Mouse (Mus musculus) urinary bladder, postnatal 25 days (tissue): ENCODE results near the gene Stk4.
A peak's percentile ranks its signal among the peaks of the same experiment; 100 is the strongest.

Source experiments
- DNase-seq: peaks from one replicate; pipeline ENCODE4 v3.0.0; 2022; ENCODE audit warnings: low spot score

Stk4 gene

DNA sequence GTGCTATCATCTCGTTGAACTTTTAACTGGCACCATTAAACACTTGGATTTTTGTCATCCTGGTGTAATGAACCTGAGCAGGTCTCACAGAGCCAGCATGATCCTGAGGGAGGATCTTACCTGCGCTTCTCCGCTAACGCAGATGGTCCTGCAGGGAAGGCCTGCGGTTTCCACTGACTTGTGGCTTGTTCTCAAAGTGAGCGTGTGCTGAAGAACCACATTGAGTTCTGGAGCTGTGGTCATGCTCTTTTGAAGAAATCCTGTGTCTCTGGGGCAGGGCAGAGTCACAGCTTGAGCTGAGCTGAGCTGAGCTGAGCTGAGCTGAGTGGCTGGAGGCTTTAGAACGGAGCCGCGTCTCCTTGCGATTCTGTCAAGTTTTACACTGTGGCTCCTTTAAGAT, 11.5 kb downstream of the Stk4 start:
- no peak for DNase-seq

DNA sequence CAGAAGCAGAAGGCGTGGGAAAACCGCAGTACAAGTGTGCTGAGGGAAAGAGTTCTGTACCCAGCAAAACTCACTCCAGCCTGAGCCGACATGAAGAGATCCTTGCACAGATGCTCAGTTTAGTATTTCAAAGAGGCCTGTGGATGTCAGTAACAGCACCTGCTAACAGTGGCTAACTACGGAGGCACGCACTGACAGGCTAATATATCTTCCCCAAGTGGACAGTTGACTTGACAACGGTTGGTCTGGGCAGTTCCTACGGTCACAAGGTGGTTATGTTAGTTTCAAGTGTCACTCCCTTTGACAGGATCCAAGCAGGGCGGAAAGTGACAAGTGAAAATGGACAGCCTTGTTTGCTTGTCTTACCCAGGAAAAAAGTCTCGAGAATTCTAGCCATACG, 12.1 kb downstream of the Stk4 start:
- DNase-seq = no peak

DNA sequence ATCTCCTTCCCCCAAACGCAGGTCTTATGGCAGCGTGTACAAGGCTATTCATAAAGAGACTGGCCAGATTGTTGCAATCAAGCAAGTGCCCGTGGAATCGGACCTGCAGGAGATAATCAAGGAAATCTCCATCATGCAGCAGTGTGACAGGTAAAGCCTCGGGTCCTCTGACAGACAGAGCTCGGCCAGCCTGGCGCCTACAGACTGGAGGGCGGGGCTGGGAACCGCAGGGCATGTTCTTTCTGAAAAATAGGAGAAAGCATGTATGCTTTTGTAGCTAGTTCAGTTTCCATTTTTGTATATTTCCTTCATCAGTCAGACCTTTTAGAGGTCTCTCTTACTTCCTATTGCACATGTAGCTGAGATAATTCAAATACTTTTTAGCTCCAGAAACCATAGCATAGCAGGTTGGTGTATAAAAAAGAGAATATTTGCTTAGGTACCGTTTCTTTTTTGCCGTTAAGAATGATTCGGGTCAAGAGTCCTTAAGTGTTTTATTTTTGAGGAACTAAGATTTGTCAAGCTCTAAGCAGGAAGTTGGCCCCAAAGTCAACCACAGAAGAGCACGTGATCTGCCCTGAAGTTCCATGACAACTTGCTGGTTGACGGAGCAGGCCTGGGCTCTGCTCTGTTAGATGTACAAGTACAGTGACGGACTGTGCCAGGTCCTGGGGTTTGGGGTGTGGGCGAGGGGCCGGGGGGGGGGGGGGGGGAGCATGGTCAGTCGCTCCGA, 13.7 kb downstream of the Stk4 start:
- no peak for DNase-seq

DNA sequence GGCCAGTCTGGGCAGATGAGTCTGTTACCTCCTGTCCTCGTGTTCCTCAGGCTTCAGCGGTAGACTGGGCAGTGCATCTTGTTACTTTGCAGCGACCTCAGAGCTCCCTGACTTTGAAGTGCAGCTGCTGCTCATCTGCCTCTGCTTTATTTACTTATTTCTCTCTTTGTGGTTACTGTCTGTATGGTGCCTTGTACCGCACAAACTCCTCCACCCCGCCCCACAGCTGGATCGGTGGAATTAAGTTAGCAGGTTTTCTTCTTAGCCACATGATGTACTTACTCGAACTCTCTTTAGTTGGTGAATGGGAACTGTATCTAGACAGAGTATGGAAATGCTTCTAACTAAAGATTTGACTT, 14.2 kb downstream of the Stk4 start:
- no peak for DNase-seq

DNA sequence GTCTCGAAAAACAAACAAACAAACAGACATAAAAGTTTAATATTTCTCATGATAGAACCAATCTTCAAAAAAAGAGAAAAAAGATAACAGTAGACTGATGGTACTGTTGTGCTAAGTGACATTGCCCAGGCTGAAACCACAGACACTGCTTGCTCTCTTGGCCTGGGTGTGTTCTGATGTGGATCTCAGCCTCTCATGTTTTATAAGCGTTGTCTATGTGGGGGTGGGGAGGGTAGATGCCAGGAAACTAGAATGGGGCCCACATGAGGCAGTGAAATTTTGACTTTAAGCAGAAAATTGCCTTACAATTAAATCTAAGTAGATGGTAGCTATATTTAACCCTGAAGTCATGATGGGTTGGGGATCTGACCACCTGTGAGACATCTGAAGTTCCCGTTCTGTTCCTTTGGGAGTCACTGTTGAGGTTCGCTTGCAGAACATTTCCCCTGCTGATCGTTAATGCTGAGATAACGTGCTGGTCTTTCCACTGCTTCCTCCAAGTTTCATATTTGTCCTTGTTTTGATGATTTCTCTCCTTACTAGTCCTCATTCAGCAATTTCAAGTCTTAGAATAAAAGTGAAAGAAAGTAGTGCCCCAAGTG, 17.4 kb downstream of the Stk4 start:
- DNase-seq = no peak

DNA sequence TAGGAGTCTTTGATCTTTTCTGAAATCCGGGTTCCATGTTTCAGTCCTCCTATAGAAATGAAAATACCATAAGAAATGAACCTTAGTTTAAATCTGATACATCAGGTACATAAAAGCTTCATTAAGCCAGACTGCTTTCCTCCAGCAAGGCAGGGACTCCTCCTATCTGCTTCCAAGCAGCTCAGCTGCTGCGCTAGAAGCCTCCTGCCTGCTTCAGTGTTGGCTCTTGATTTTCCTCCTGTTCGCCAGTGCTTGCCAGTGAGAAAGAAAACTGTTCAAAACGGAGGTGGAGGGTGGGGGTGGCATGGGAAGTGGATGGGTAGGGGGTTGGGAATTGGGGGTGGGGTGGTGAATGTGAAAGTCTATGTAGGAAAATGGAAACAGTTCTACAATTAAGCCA, 19.4 kb downstream of the Stk4 start:
- DNase-seq = no peak

DNA sequence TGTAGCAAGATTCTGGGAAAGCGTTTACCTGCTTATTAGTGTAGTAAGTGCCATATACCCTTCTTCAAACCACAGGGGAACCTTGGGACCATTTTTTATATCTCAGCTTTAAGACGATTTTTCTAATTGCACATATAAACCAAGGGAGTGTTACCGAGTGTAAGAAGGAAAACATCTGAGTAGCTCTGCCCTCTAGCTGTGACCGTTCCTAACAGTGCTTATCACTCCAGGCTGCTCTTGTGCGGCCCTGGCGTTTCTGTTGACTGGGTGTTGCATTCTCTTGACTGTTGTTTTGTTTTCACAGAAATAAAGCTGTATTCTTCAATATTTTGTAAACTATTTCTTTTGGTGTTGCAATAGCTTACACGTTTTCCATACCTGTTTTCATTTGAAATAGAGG, 24.0 kb downstream of the Stk4 start:
- DNase-seq = no peak

DNA sequence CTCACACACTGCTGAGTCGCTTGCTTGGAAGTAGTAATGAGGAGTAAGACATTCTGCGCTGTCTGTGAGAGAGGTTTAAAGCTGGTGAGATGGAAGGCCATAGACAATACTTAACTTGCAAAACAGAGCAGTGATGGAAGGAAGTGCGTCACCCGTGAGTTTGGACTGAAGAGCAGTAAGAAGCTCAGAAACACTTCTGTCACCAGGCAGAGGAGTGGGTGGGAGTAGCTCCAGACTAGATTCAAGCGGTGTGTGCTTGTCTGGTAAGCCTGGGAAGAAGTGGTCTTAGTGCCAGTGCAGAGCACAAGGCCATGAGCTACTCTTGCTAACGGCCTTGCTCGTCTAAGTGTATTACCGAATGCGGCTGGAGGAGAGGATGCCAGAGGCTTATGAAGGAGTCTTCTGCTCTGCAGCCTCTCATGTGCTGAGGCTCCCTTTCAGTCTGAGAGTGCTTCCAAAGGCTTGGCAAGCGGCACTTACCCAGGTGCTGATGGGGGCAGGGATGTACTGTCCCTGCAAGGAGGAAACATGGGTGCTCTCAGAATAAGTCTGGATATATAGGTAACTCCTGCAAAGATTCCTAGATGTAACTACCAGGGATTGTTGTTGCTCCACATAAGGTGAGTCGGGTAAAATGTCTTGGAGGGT, 28.6 kb downstream of the Stk4 start:
- DNase-seq = no peak

DNA sequence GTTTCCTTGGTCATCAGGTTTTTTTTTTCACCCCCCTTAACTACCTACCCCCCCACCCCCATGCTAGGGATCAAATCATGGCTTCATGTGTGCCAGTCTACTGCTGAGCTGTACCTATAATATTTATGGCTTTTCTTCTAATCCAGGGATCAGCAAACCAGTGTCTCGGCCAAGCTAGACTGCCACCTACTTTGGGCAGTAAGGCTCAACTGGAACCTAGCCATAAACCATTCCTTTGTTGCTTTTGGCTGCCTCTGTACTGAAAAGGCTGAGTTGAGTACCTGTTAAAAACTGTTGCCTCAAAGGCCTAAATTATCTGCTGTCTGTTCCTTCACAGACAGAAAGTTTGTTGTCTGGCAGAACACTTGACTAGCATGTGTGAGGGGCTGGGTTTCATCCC, 31.8 kb downstream of the Stk4 start:
- DNase-seq = no peak

DNA sequence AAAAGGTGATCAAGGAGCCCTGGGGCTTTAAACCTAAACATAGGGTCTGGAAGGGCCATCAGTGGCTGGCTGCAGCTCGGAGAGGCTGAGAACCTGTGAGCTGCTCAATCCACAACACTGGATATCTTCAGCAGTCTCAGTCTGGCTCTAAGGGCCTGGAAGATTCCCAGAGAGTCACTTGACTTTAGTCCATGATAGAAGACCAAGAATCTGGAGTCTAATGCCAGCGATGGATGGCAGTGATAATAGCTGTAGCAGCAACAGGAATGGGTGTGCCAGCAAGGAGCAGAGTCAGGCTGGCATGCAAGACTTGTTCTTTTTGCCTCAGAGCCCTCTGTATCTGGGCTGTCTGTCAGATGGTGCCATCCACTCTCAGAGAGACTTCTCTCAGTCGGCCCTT, 32.2 kb downstream of the Stk4 start:
- DNase-seq = no peak

DNA sequence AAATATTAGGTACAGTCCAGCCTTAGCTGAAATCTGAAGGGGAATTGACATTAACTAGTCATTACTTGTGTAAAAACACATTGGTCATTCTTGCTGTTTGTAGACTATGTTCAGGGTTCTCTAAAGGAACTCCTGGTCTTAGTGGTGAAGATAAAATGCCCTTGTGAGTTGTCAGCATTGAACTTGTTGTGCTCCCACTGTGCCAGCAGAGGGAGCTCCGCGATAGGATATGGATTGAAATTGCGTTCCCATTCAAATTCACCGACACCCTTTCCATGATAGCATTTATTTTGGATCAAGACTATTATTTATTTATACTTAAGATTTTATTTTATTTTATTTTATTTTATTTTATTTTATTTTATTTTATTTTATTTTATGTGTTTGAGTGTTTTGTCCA, 33.4 kb downstream of the Stk4 start:
- DNase-seq = peak; percentile 56

DNA sequence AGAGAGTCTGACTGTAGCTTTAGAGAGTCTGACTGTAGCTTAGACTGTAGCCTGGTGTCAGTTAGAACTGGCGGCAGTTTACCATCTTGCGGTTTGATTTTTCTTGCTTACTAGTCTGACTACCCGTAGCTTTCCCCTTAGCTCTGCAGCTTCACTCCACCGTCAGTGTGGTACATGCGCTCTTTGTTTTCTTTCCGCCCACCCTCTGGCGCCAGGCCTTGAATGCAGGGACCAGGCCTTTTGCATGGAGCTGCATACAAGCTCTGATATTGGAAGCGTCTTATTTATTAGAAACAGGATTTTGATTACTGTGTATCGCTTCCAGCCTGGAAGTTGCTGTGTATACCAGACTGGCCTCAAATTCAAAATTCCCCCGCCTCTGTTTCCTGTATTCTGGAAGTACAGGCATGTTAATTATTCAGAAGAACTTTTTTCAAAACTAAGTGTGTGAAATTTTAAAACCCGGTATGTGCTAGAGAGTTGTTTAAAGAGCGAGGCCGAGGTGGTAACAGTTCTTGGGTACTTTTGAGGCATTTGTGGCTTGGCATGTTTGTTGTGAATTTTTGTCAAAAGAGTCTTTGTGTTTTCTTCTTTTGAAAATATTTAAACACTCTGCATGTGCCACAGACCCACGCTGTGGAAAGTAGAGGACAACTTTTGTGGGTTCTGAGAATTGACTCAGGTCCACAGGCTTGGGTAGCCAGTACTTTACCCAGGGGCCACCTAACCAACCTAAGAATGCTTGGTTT, 36.3 kb downstream of the Stk4 start:
- no peak for DNase-seq

DNA sequence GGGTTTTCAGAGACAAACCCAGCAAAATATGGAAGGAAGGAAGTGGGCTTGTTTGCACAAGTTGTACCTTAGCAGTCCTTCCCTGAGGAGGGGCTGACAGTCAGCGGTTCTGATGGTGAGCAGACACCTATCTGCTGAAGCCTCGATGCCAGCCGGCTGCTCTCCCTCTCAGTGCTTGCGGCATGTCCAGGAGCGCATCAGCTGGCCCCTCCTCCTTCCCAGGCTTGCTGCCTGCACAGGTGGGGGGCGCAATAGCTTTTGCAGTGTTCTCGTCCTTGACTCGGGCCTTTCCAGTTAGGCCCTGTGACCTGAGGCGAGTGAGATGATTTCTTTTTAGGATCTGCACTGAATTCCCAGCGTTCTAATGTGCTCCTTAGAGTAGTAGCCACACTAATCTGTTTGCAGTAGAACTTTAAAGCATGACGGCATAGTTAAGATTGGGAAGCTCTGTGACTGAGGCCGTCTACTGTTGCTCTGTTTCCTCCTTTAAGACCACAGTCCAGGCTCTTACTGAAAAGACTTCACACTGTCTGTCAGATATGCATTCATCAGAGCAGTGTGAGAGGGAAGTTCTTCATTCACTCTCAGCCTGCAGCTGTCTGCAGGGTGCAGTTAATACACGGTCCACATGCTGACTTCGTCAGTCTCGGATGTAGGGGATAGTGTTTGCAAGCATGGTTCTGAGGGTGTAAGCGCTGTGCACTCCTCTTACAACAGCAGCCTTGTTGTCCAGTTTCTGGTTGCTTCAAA, 37.2 kb downstream of the Stk4 start:
- DNase-seq = no peak

DNA sequence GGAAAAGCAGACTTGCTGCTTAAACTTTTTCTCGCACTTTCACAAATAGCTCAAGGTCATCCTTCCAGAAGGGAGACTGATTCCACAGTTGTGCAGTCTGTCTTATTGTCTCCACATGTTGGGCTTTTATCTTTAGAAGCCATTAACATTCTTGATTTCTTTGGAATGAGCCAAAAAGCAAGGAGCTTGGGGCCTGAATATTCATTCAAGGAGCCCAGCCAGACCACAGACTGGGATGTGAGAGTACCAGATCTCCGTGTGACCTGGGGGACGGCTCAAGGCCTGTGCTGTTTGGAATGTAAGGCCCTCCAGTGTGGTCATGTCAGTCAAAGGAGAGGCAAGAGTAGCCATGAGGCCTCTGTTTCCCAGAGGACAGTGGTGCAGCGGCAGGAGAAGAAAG, 38.4 kb downstream of the Stk4 start:
- DNase-seq = no peak

DNA sequence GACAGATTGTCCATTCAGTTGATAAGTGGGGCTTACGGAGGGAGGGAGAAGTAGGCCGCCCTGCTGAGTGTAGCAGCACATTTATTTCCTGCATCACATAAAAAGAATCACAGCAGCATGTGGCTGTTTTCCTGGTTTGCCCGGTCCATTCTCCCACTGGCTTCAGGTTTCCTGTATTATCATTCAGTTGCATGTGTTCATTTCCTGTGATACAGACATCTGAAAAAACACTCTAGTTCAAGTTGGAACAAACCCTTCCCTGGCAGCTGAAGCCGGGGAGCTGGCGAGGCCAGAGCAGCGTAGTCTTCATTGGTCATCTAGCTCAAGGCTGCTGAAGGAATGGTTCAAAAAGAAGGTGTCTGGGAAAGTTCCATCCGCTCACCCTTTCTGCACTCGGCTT, 41.4 kb downstream of the Stk4 start:
- DNase-seq = no peak

DNA sequence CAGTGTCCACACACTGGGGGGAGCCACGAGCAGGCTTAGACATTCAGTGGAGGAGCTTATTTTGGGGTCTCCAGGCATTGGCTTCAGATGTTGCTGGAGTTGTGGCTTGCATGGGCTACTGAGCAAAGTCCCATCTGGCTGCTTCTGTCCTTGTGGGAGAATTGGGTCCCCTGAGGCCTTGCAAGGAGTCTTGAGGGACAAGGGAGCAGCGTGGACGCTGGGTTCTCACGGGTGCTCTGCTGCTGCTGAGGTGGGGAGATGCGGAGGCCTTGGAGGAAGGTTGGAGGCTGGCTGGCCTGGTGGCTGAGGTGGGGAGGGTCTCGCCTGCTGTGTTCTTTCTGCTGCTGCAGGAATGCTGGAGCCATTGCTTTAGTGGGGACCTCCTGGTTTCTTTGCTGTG, 43.9 kb downstream of the Stk4 start:
- DNase-seq = no peak

DNA sequence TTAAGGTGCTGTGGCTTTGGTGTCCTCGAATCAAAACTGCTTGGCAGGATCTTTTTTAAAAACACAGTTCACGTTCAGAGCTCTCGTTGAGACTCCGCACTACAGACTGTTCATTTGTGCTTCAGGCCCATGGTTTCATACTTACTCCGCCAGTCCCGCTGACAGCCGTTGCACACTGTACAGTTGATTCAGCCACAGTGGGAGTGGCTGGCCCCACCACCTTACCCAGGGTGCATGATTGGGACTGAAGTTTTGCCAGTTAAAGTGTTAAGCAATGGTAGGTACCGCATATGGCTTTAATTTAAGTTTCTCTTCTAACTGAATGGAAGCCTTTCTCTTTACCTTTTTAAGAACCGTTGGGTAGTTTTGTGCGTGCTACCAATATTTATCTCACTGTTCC, 45.4 kb downstream of the Stk4 start:
- no peak for DNase-seq

DNA sequence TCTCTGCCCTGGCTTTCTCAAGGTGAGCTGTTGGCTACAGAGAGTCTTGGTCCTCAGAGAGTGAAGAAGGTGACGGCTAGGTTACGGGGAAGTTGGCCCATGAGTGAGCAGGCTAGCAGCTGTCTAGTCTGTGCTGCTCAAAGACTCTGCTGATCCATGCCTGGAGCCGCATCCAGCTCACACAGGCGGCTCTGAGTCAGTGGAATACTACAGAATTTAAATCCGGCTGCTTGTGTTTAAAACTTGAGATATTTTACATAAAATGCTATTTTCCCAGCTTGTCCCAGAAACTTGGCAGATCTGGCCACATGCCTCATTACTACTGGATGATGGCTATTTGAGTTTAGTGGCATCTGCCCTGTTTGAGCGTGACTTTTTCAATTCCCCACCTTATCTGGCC, 49.4 kb downstream of the Stk4 start:
- DNase-seq = no peak

DNA sequence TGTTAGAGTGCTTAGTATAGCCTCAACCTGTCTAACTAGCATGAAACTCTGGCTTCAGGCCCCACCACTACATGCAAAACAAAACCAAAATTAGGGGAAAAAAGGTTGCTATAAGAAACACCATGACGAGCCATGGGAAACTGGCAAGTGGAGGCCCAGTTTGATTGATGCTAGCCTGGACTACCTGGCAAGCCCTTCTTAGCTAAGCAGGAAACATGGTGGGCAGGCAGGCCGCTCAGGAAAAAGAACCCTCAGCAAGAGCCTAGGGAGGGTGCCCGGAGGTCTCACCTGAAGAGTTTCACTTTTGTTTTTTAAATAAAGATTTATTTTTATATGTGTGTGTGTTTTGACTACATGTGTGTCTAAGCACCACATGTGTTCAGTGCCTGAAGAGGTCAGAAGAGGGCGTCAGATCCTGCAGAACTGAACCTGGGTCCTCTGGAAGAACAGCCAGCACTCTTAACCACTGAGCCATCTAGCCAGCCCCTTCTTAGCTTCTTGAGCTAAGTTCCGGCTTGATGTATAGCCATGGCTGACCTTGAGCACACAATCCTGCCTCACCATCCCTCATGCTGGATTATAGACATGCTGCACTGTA, 53.1 kb downstream of the Stk4 start:
- DNase-seq = no peak

DNA sequence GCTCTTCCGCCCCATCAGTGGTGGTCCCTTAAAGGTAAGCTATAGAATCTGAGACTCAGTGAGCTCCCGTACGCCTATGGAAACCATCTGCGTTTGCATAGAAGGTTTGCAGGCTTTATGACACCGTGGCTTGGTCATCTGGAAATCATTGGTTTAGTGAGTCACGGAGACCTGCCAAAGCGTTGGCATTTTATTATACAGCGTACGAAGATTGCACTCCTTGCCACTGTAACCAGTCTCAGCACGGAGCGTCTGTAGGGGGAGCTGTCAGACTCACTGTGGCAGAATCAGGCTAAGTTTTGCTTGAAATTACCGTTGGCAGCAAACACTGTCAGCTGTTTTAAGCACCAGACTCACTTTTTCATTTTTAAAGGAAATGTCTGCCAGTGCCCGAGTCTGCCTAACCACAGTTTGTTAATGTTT, 56.4 kb downstream of the Stk4 start:
- no peak for DNase-seq

DNA sequence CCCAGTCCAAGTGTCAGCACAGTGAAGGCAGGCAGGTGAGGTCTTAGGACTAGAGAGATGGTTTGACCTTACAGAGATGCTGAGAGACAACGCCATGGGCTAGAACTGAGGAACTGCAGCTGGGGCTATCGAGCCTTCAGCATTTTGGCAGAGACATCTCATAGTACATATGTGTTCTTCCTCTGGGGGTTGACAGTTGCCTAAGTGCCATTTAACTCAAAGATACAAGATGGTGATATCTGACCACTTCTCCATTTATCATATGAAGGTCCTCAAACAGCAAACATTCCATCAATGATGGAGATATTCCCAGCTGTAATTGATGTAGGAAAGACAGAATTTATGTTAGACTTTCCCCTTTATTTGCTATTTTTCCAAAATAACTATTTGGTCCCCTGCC, 57.2 kb downstream of the Stk4 start:
- no peak for DNase-seq
